Mouse (Mus musculus) heart, embryonic 12.5 days (tissue): ENCODE data around the gene Sec61a2. TPM values are rescaled to one million over a fixed set of nuclear protein-coding genes. Genes with fewer than 3 reads are reported as not detected.

Experiments used
- ATAC-seq: fragments of 200-750 bp; cut with Nextera tagmentation; 2 replicates; pipeline ENCODE4 v1.8.0; 2017; ENCODE audit warnings: moderate TSS enrichment, moderate library complexity; ENCODE audit not compliant: insufficient number of reproducible peaks, low FRiP score
- H3K27ac ChIP-seq: fragments of 300-500 bp; sonication (generic); 2 replicates; pipeline ENCODE4 v1.5.1; 2016; ENCODE audit warnings: mild to moderate bottlenecking, moderate library complexity; ENCODE audit not compliant: poor library complexity, severe bottlenecking
- H3K27me3 ChIP-seq: fragments of 300-500 bp; sonication (generic); replicated peaks from 2 replicates; pipeline ENCODE4 v1.6.1; 2016; ENCODE audit warnings: mild to moderate bottlenecking, moderate library complexity
- H3K36me3 ChIP-seq: fragments of 300-500 bp; sonication (generic); 2 replicates; pipeline ENCODE4 v1.6.1; 2016; ENCODE audit warnings: mild to moderate bottlenecking, moderate library complexity
- H3K4me1 ChIP-seq: fragments of 300-500 bp; sonication (generic); replicated peaks from 2 replicates; pipeline ENCODE4 v1.6.1; 2016; ENCODE audit warnings: mild to moderate bottlenecking
- H3K4me2 ChIP-seq: fragments of 300-500 bp; sonication (generic); 2 replicates; pipeline ENCODE4 v1.6.1; 2016; ENCODE audit warnings: mild to moderate bottlenecking, moderate library complexity
- H3K4me3 ChIP-seq: fragments of 300-500 bp; sonication (generic); 2 replicates; pipeline ENCODE4 v1.5.1; 2016; ENCODE audit warnings: mild to moderate bottlenecking
- H3K9ac ChIP-seq: fragments of 300-500 bp; sonication (generic); 2 replicates; pipeline ENCODE4 v1.6.1; 2016; ENCODE audit warnings: mild to moderate bottlenecking, moderate library complexity
- H3K9me3 ChIP-seq: fragments of 300-500 bp; sonication (generic); replicated peaks from 2 replicates; pipeline ENCODE4 v1.6.1; 2016; ENCODE audit warnings: mild to moderate bottlenecking, moderate library complexity
- WGBS: fragments of 180-500 bp; shearing (Covaris S2); methylation state at CpG from one replicate; pipeline ENCODE4 v1.1.7; 2016; 5-methylcytosine and 5-hydroxymethylcytosine counted together
- polyA plus RNA-seq: library from polyadenylated mRNA; unstranded; fragments of >200 nt; fragmentation: Nextera tagmentation; extraction: Ambion mirVana; gene quantifications from 2 replicates; pipeline ENCODE4 v1.2.1, GENCODE M21; 2016

Gene Sec61a2
- polyA plus RNA-seq, 1 experiment from 2014 or later = 54.9 TPM

GRCm38 (mm10) chr2:5930291-5931054 is 35.2 kb upstream of the Sec61a2 start:
- Histone ChIP-seq H3K4me2 (no peak overlapping the region), H3K27me3 (no peaks in the 10 kb centered on the region), H3K9ac (no peak overlapping the region), H3K27ac (no peak overlapping the region), H3K4me3 (no peak overlapping the region), H3K9me3 (no peaks in the 10 kb centered on the region), H3K36me3 (no peaks in the 10 kb centered on the region), H3K4me1 (no peaks in the 10 kb centered on the region)
- WGBS = 90% methylated on average over 18 of the region's 18 CpGs
- ATAC-seq = no peak

- WGBS = 83% methylated on average over 5 of the region's 5 CpGs
- Histone ChIP-seq H3K27me3 (no peaks in the 10 kb centered on the region), H3K4me3 (no peak overlapping the region), H3K4me1 (no peaks in the 10 kb centered on the region), H3K36me3 (no peaks in the 10 kb centered on the region), H3K27ac (no peak overlapping the region), H3K9ac (no peak overlapping the region), H3K4me2 (no peak overlapping the region), H3K9me3 (no peaks in the 10 kb centered on the region)
- ATAC-seq = no peak
Observed at GRCm38 (mm10) chr2:5929793-5930192, 34.6 kb upstream of the Sec61a2 start.

- H3K4me2 ChIP-seq = no peak overlapping the region
- no peaks in the 10 kb centered on the region for H3K27me3 ChIP-seq
- no peaks in the 10 kb centered on the region for H3K4me1 ChIP-seq
- H3K9ac ChIP-seq = no peak overlapping the region
- H3K27ac ChIP-seq = no peak overlapping the region
- no peak for ATAC-seq
- no peak overlapping the region for H3K4me3 ChIP-seq
- H3K36me3 ChIP-seq = no peaks in the 10 kb centered on the region
- WGBS = 91% methylated on average over 5 of the region's 5 CpGs
- H3K9me3 ChIP-seq = no peaks in the 10 kb centered on the region
Observed at GRCm38 (mm10) chr2:5927481-5927880, 32.2 kb upstream of the Sec61a2 start.

- H3K4me3 ChIP-seq = no peak overlapping the region
- H3K27me3 ChIP-seq = no peaks in the 10 kb centered on the region
- WGBS = 73% methylated on average over 9 of the region's 9 CpGs
- H3K27ac ChIP-seq = no peak overlapping the region
- no peak for ATAC-seq
- H3K4me1 ChIP-seq = no peaks in the 10 kb centered on the region
- 0 out of 2 replicates have a peak, but pooled peaks cover 2% of the 10 kb centered on the region for H3K36me3 ChIP-seq
- H3K4me2 ChIP-seq = no peak overlapping the region
- no peaks in the 10 kb centered on the region for H3K9me3 ChIP-seq
- H3K9ac ChIP-seq = no peak overlapping the region
Observed at GRCm38 (mm10) chr2:5923786-5924185, 28.6 kb upstream of the Sec61a2 start.

GRCm38 (mm10) chr2:5922823-5923222 is 27.6 kb upstream of the Sec61a2 start:
- no peaks in the 10 kb centered on the region for H3K27me3 ChIP-seq
- no peak overlapping the region for H3K27ac ChIP-seq
- 94% methylated on average over 6 of the region's 6 CpGs for WGBS
- H3K9ac ChIP-seq = no peak overlapping the region
- H3K9me3 ChIP-seq = no peaks in the 10 kb centered on the region
- H3K4me1 ChIP-seq = no peaks in the 10 kb centered on the region
- H3K4me2 ChIP-seq = no peak overlapping the region
- 0 out of 2 replicates have a peak, but pooled peaks cover 2% of the 10 kb centered on the region for H3K36me3 ChIP-seq
- ATAC-seq = no peak
- no peak overlapping the region for H3K4me3 ChIP-seq

- no peak overlapping the region for H3K27ac ChIP-seq
- ATAC-seq = no peak
- no peaks in the 10 kb centered on the region for H3K27me3 ChIP-seq
- H3K9me3 ChIP-seq = 0 out of 2 replicates have a peak, but pooled peaks cover 4% of the 10 kb centered on the region
- 0 out of 2 replicates have a peak, but pooled peaks cover 2% of the 10 kb centered on the region for H3K4me1 ChIP-seq
- no peak overlapping the region for H3K4me3 ChIP-seq
- no peak overlapping the region for H3K4me2 ChIP-seq
- no peaks in the 10 kb centered on the region for H3K36me3 ChIP-seq
- H3K9ac ChIP-seq = no peak overlapping the region
- WGBS = 63% methylated on average over 16 of the region's 16 CpGs
Observed at GRCm38 (mm10) chr2:5911282-5911965, 16.2 kb upstream of the Sec61a2 start.

- H3K9ac ChIP-seq = no peak overlapping the region
- no peak overlapping the region for H3K27ac ChIP-seq
- no peaks in the 10 kb centered on the region for H3K27me3 ChIP-seq
- 0 out of 2 replicates have a peak, but pooled peaks cover 4% of the 10 kb centered on the region for H3K9me3 ChIP-seq
- 53% methylated on average over 3 of the region's 3 CpGs for WGBS
- no peak overlapping the region for H3K4me2 ChIP-seq
- H3K4me3 ChIP-seq = no peak overlapping the region
- H3K4me1 ChIP-seq = peaks cover 2% of the 10 kb centered on the region; the same call in 1 of the 2 replicates
- ATAC-seq = no peak
- H3K36me3 ChIP-seq = no peaks in the 10 kb centered on the region; the same call in none of the 2 replicates
Observed at GRCm38 (mm10) chr2:5906625-5907024, 11.4 kb upstream of the Sec61a2 start.

GRCm38 (mm10) chr2:5906092-5906491 is 10.9 kb upstream of the Sec61a2 start:
- Histone ChIP-seq H3K4me3 (no peak overlapping the region), H3K27ac (no peak overlapping the region), H3K27me3 (no peaks in the 10 kb centered on the region), H3K9ac (no peak overlapping the region), H3K36me3 (no peaks in the 10 kb centered on the region; the same call in none of the 2 replicates), H3K9me3 (0 out of 2 replicates have a peak, but pooled peaks cover 4% of the 10 kb centered on the region), H3K4me2 (no peak overlapping the region), H3K4me1 (peaks cover 2% of the 10 kb centered on the region; the same call in 1 of the 2 replicates)
- no peak for ATAC-seq
- WGBS = 32% methylated on average over 5 of the region's 5 CpGs

GRCm38 (mm10) chr2:5900145-5900544 is 4.9 kb upstream of the Sec61a2 start:
- Histone ChIP-seq H3K9me3 (no peaks in the 10 kb centered on the region), H3K4me3 (no peak overlapping the region), H3K27ac (no peak overlapping the region), H3K4me1 (no peaks in the 10 kb centered on the region), H3K27me3 (no peaks in the 10 kb centered on the region), H3K9ac (no peak overlapping the region), H3K4me2 (no peak overlapping the region), H3K36me3 (peaks cover 5% of the 10 kb centered on the region)
- no peak for ATAC-seq
- WGBS = 62% methylated on average over 5 of the region's 5 CpGs

- Histone ChIP-seq H3K9ac (peak overlapping the region; percentile 96), H3K27me3 (no peaks in the 10 kb centered on the region), H3K4me3 (peak overlapping the region; percentile 93), H3K9me3 (no peaks in the 10 kb centered on the region), H3K4me2 (peak overlapping the region; percentile 75), H3K4me1 (peaks cover 4% of the 10 kb centered on the region), H3K27ac (no peak overlapping the region), H3K36me3 (peaks cover 20% of the 10 kb centered on the region)
- 52% methylated on average over 11 of the region's 11 CpGs for WGBS
- ATAC-seq = no peak
Observed at GRCm38 (mm10) chr2:5894296-5894695, 936 bp downstream of the Sec61a2 start.

GRCm38 (mm10) chr2:5889412-5889811 is 5.8 kb downstream of the Sec61a2 start:
- Histone ChIP-seq H3K4me2 (no peak overlapping the region), H3K9ac (no peak overlapping the region), H3K4me3 (no peak overlapping the region), H3K4me1 (peaks cover 4% of the 10 kb centered on the region), H3K36me3 (peaks cover 52% of the 10 kb centered on the region), H3K27ac (no peak overlapping the region), H3K27me3 (no peaks in the 10 kb centered on the region), H3K9me3 (no peaks in the 10 kb centered on the region)
- no peak for ATAC-seq
- WGBS = 69% methylated on average over 2 of the region's 2 CpGs
